Mouse (Mus musculus) heart, postnatal 4 days (tissue): ENCODE results near the gene Defb38. TPM values are rescaled to one million over a fixed set of nuclear protein-coding genes. Genes with fewer than 3 reads are reported as not detected.

Source experiments
- DNase-seq: peaks from one replicate; pipeline ENCODE4 v3.0.0; 2021
- total RNA-seq, 2 experiments: library from RNA; stranded (reverse); gene quantifications; 2 replicates each; pipeline ENCODE4 v1.2.3; 2021

The Defb38 gene
- not detected for total RNA-seq

- DNase-seq = no peak
Observed at GRCm38 (mm10) chr8:19026466-19026865, at the start of gene Defb38. Gene Defb38 (minus strand): TSS chr8:19026566.

GRCm38 (mm10) chr8:19066013-19066412 is 39.6 kb upstream of the Defb38 start:
- DNase-seq = no peak

- DNase-seq = no peak
Observed at GRCm38 (mm10) chr8:19064710-19065109, 38.3 kb upstream of the Defb38 start, which contains the start of gene Defb39. Gene Defb39 (minus strand): TSS chr8:19064810.

- DNase-seq = no peak
Observed at GRCm38 (mm10) chr8:19062891-19063290, 36.5 kb upstream of the Defb38 start.

- no peak for DNase-seq
Observed at GRCm38 (mm10) chr8:19045242-19045641, 18.9 kb upstream of the Defb38 start.

Other genes starting within 250 kb of the Defb38 start
- gene Defb40, start 48.3 kb downstream of the Defb38 start, total RNA-seq = not detected
- gene Defb37, start 35.5 kb downstream of the Defb38 start, total RNA-seq = not detected
- not detected for gene Defb39, start 38.2 kb upstream of the Defb38 start, total RNA-seq
- gene Defb12, start 88.3 kb upstream of the Defb38 start, total RNA-seq = not detected
- not detected for gene Defb34, start 97.2 kb upstream of the Defb38 start, total RNA-seq
- gene Gm45826, start 114.2 kb upstream of the Defb38 start, total RNA-seq = not detected
- gene Defb14, start 167.8 kb upstream of the Defb38 start, total RNA-seq = not detected
- not detected for gene Defb4, start 172.1 kb upstream of the Defb38 start, total RNA-seq
- not detected for gene Defb6, start 198.9 kb upstream of the Defb38 start, total RNA-seq
- not detected for gene Defb46, start 213.3 kb upstream of the Defb38 start, total RNA-seq
- not detected for gene Defb5, start 221.0 kb upstream of the Defb38 start, total RNA-seq